ENCODE assay signal across 9 mouse cellular contexts in the genomic region with DNA sequence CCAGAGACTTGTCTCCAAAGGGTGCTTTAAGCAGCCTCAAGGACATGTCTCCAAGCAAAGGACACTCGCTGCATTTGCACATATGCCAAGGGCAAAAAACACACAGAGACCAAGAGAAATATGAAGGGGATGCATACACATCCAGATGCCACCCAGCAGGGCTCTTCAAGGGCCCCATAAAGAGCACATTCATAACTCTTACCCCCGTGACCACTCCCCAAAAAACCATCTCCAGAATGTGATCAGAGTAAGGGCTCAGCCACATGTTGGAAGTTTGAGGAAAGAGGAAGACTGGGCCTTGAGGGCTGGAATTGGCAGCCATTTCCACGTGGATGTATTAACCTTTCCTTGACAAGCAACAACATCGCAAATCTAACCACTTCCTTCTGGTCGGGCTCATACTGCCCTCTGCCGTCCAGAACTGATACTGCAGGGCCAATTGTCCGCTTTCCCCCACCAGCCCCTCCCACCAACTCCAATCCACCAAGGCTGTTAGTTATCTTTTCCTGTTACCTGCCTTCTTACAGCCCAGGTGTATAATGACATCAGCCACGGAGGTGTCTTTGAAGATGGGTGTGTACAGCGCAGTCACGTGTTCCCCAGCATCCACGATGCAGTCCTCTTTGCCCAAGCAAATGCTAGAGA. TPM values are rescaled to one million over a fixed set of nuclear protein-coding genes. Genes with fewer than 3 reads are reported as not detected.
DNase-seq lines count a peak whose midpoint lies in the region; ATAC-seq and TF ChIP-seq lines count a peak whose summit lies in the region.
"Had no signal": no experiment of that assay in that cellular context is flagged by ENCODE, and none has a peak within 500 bp of the region (broad histone marks: within the 10 kb centered on the region; RNA-seq: fewer than 3 reads in every experiment).

No protein-coding gene starts in this region.

- no peaks in the 10 kb centered on the region; a peak in 1 of 4 replicates for H3K4me1 ChIP-seq in MEL (ENCODE audit: control insufficient read depth in 1 of 2, insufficient read depth in 2 of 2, low read length in 2 of 2)
- peaks cover 1% of the 10 kb centered on the region; the same call in 1 of the 2 replicates for H3K4me1 ChIP-seq in forebrain, embryonic 12.5 days

- peaks cover 18 to 24% of the 10 kb centered on the region in 2 experiments for H3K27me3 ChIP-seq in MEL (ENCODE audit: control insufficient read depth in 1 of 2, insufficient read depth in 2 of 2, low read length in 2 of 2)
- no peaks in the 10 kb centered on the region for H3K27me3 ChIP-seq in forebrain, embryonic 12.5 days

- 14% methylated on average over 11 of the region's 11 CpGs for WGBS in forebrain, embryonic 12.5 days

- H3K9me3 ChIP-seq in MEL (replicated peaks; ENCODE audit: insufficient read depth, low read length), result no peaks in the 10 kb centered on the region
- no peaks in the 10 kb centered on the region for H3K9me3 ChIP-seq in forebrain, embryonic 12.5 days

- no peak overlapping the region for H3K27ac ChIP-seq in MEL (ENCODE audit: control insufficient read depth, low read depth, low read length)
- no peak overlapping the region for H3K27ac ChIP-seq in forebrain, embryonic 12.5 days
- H3K27ac ChIP-seq: macrophage had no signal

- DNase-seq in MEL (ENCODE audit: low read depth, low spot score), result peak; percentile 75
- DNase-seq in c-Kit-positive CD71-positive TER-119-positive erythroid progenitor cells, embryonic 14.5 days (ENCODE audit: low spot score), result peak; percentile 54
- peak; percentile 66 to 87 for DNase-seq in layer of hippocampus, adult 8-10 months (ENCODE audit: low spot score in 2 of 2)
- peak; percentile 88 for DNase-seq in lung, postnatal 10 days
- DNase-seq in ovary, postnatal 36 days (ENCODE audit: low spot score), result peak; percentile 75
- peak; percentile 71 to 75 for DNase-seq in thymus, postnatal 36 days

- no peak for TF ChIP-seq POLR2A in MEL (IDR thresholded peaks at IDR 0.05; ENCODE audit: control insufficient read depth in 1 of 2, insufficient read depth in 1 of 2, low read depth in 1 of 2, low read length in 2 of 2, poor library complexity in 1 of 2)

- H3K4me3 ChIP-seq in MEL (ENCODE audit: control insufficient read depth in 1 of 2, insufficient read depth in 1 of 2, low read depth in 2 of 2, low read length in 2 of 2), result no peak overlapping the region
- H3K4me3 ChIP-seq in forebrain, embryonic 12.5 days (replicated peaks), result no peak overlapping the region

- no peak for TF ChIP-seq EP300 in MEL (IDR thresholded peaks at IDR 0.05; ENCODE audit: low read depth in 1 of 2, low read length in 2 of 2)

- H3K36me3 ChIP-seq in MEL (ENCODE audit: control insufficient read depth in 1 of 2, insufficient read depth in 2 of 2, low read length in 2 of 2), result no peaks in the 10 kb centered on the region
- H3K36me3 ChIP-seq in forebrain, embryonic 12.5 days (replicated peaks), result no peaks in the 10 kb centered on the region

- ATAC-seq in forebrain, embryonic 12.5 days (ENCODE audit: low FRiP score), result peak; percentile 56
- ATAC-seq in hematopoietic stem cell, adult 5-6 weeks (replicated peaks in 1 of 2; ENCODE audit: insufficient read depth in 1 of 2, low FRiP score in 2 of 2, low TSS enrichment in 1 of 2, low read depth in 1 of 2, poor library complexity in 2 of 2, severe bottlenecking in 2 of 2), result peak; percentile 52 to 75; a peak in 2 of 4 replicates

- TF ChIP-seq CTCF in MEL (IDR thresholded peaks at IDR 0.05 in 2 of 3, conservative IDR thresholded peaks at IDR 0.05 in 1 of 3; ENCODE audit: control insufficient read depth in 1 of 3, insufficient read depth in 1 of 3, low read depth in 2 of 3, low read length in 3 of 3, poor library complexity in 1 of 3, severe bottlenecking in 1 of 3), result peak; percentile 95 to 98 (median 95)

- H3K4me2 ChIP-seq in forebrain, embryonic 12.5 days, result 0 out of 2 replicates have a peak overlapping the region, but pooled peaks have one; percentile 13

- peak; percentile 90 for TF ChIP-seq RAD21 in MEL (IDR thresholded peaks at IDR 0.05; ENCODE audit: low read depth, low read length)

- no peak overlapping the region for H3K9ac ChIP-seq in MEL (ENCODE audit: control insufficient read depth, low read depth, low read length, poor library complexity, severe bottlenecking)
- H3K9ac ChIP-seq in forebrain, embryonic 12.5 days, result no peak overlapping the region

- no peaks in the 10 kb centered on the region for H3K79me2 ChIP-seq in MEL (ENCODE audit: control insufficient read depth, insufficient read depth, low read length, poor library complexity)

TF ChIP-seq in MEL, 35 proteins besides CTCF, POLR2A, EP300 and RAD21:
- TF ChIP-seq SMC3 (IDR thresholded peaks at IDR 0.05; ENCODE audit: low read depth, low read length), result peak; percentile 92
- peak; percentile 86 for TF ChIP-seq ZC3H11A (IDR thresholded peaks at IDR 0.05; ENCODE audit: low read depth, low read length)
- no peak for TF ChIP-seq MAX (IDR thresholded peaks at IDR 0.05; ENCODE audit: low read length)
- 0 out of 2 replicates have a peak, but pooled peaks have one; percentile 41 for TF ChIP-seq MYC (IDR thresholded peaks at IDR 0.05; ENCODE audit: low read depth, low read length)
- 0 out of 2 replicates have a peak, but pooled peaks have one; percentile 39 for TF ChIP-seq ZNF384 (IDR thresholded peaks at IDR 0.05; ENCODE audit: low read depth, low read length)
- TF ChIP-seq ETS1 (IDR thresholded peaks at IDR 0.05; ENCODE audit: low read depth, low read length), result no peak
- TF ChIP-seq USF1 (IDR thresholded peaks at IDR 0.05; ENCODE audit: low read depth, low read length), result peak; percentile 41
- TF ChIP-seq BHLHE40 (IDR thresholded peaks at IDR 0.05; ENCODE audit: borderline replicate concordance, low read depth, low read length), result peak; percentile 47; the same call in 1 of the 2 replicates
- no peak for TF ChIP-seq CHD2 (IDR thresholded peaks at IDR 0.05; ENCODE audit: low read length)

RNA-seq across cellular contexts. Expression of a gene that starts 21.7 kb away (rescaled TPM):
- total RNA-seq in MEL (2012; rRNA removed), result not detected in 2 replicates
- under 1 TPM in 1 of 2 experiments, not detected in 1; 0.04 TPM for polyA plus RNA-seq in MEL (2012; ENCODE audit: insufficient read depth in 1 of 2, insufficient read length in 2 of 2, low read depth in 1 of 2, low replicate concordance in 2 of 2, missing spikeins in 1 of 2)
- polyA plus RNA-seq in forebrain, embryonic 12.5 days (2016; fragmentation: Nextera tagmentation; extraction: Ambion mirVana), result not detected in 2 replicates
- not detected in 2 replicates for total RNA-seq in hematopoietic stem cell, adult 5-6 weeks (2017)
- total RNA-seq in layer of hippocampus, adult 8-10 months (2022), result under 1 TPM; 0.07 to 0.31 (median 0.17) TPM
- polyA plus RNA-seq: macrophage had no signal

RNA-seq across cellular contexts. Expression of a gene that starts 31.7 kb away (rescaled TPM):
- not detected in 2 replicates for total RNA-seq in MEL (2012; rRNA removed)
- not detected for polyA plus RNA-seq in MEL (2012; ENCODE audit: insufficient read depth in 1 of 2, insufficient read length in 2 of 2, low read depth in 1 of 2, low replicate concordance in 2 of 2, missing spikeins in 1 of 2)
- 0.34 and 0.35 TPM in 2 replicates for polyA plus RNA-seq in forebrain, embryonic 12.5 days (2016; fragmentation: Nextera tagmentation; extraction: Ambion mirVana)
- not detected in 2 replicates for total RNA-seq in hematopoietic stem cell, adult 5-6 weeks (2017)
- total RNA-seq in layer of hippocampus, adult 8-10 months (2022), result 1 to 10 TPM; 2.2 to 3.7 (median 2.8) TPM
- polyA plus RNA-seq: macrophage had no signal
